Mouse (Mus musculus): ENCODE measurements around the gene Tnnt1.

Gene Tnnt1

DNA sequence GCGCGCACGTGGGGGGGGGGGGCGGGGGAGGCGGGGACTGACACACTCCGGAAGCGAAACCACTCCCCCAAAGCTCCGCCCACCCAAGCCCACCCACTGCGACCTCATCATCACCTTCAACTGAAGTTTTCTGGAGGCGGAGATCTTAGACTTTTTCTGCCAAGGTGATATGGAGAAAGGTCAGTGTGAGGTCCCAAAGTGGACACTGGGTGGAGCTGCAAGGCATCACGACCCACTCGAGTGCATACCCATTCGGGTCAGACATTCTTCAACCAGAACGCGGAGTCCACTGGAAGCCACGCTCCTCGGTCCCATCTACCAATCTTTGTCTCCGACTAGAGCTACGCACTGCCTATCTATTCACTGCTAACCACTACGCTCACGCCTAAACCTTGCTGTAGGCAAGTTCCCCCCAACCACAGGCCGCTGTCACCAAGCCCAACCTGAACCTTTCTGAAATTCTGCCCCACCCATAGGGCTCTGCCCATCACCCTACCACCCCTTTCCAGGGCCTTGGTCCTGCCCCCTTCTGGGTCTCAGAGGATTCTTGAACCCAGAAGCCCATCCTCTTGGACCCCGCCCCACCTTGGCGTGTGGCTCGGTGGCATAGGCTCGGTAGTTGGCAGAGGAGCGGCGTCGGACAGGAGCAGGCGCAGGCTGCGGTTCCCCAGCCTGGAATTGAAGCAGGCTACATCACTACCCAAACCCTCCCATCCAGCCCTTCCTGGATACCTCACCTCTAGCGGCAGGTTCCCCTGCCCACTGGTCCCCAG, 5.2 kb upstream of the Tnnt1 start:
- no peak for DNase-seq

- no peak for DNase-seq
Measured at GRCm38 (mm10) chr7:4518487-4518886, 2.3 kb upstream of the Tnnt1 start.

DNA sequence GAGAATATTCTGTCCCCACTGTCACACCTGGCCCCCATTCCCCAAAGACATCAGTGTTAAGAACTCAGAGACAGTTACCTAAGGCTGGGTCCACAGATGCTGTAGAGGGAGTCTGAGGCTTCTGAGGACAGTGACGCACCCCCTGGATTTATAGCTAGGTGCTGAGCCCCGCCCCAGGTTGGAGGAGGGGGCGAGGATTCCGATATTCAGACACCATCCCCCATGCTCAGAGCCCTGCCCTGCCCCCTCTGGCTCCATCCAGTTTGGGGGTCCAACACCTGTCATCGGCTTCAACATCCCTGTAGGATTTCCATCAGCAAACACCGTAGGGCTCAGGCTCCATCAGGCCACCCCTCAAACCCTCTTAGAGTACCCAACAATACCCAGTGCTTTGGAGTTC, 329 bp downstream of the Tnnt1 start:
- DNase-seq = no peak

GRCm38 (mm10) chr7:4513829-4514712, 2.1 kb downstream of the Tnnt1 start:
- no peak for DNase-seq

GRCm38 (mm10) chr7:4513236-4513635, 2.9 kb downstream of the Tnnt1 start:
- DNase-seq = no peak

GRCm38 (mm10) chr7:4511489-4512224, 4.5 kb downstream of the Tnnt1 start:
- DNase-seq = no peak

DNA sequence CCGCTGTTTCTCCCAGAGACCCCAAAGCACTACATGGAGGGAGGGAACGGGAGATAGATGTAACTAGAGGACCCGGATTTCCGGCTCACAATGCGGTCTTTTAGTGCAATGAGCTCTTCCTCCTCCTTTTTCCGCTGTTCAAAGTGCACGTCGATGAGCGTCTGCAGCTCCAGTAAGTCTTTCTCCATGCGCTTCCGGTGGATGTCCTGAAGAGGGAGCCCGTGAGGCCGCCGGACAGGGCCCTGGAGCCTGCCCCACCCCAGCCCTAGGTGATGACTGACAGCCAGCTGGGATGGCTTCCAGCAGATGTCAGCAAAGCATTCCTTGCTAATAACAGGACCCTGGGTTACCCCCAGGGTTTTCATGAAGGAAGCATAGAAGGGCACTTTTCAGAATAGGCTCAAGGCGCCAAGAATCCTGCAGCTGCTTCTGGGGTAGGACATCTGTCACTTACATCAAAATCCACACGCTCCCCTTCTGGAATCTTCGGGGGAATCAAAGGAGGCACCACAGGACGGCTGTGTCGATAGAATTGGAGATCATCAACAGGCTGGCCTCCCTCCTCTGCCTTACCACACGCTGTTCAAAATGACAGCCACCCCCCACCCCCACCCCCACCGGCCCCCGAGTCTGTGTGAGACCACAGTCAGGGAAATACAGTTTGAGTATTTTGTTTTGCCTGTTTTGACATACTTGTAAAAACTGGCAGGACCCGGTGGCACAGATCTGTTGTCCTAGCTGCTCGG, 6.1 kb downstream of the Tnnt1 start:
- DNase-seq = peak; percentile 1

GRCm38 (mm10) chr7:4508739-4509116, 7.5 kb downstream of the Tnnt1 start:
- DNase-seq = no peak

- DNase-seq = no peak
Measured at GRCm38 (mm10) chr7:4508062-4508738, 8.0 kb downstream of the Tnnt1 start.

DNA sequence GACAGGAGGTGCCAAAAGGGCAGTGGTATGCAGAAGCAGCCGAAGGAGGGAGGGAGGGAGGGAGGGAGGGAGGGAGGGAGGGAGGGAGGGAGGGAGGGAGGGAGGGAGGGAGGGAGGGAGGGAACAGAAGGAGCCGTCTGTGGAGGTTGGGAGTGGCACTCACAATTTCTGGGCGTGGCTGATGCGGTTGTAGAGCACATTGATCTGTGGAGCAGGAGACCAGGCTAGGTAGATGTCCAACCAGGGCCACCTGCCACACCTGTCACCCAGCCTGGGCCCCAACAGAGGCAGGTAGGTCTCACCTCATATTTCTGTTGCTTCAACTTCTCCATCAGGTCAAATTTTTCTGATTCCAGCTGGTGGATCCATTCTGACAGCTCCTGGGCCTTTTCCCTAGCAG, 9.0 kb downstream of the Tnnt1 start:
- DNase-seq = no peak

DNA sequence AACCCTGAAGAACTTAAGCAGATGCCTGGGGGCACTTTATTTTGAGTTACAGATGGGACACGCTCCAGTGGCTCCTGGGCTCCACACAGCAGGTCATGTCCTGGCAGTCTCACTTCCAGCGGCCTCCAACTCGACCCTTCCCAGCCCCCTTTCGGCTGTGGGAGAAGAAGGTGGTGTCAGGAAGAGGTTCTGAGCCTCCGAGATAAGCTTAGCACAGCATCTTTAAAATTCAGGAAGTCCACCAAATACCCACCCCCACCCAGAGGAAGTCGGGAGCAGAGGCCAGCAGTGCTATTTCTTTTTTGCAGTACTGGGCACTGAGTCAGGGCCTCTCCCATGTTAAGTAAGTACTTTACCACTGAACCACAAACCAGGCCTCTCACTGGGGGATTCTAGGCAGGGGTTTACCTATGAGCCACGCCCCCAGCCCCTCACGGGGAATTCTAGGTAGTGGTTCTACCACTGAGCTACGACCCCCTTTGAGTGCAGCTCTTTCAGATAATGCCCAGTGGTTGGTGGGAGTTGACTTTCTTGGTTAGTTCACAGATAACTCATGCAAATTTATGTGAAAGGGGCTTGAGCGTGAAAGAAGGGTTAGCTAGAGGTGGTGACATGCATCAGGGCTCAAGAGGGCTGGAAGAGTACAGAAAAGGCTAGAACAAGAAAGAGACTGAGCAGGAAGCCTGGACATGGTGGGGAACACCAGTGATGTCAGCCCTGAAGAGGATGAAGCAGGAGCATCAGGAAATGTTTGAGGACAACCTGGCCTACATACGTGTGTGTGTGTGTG, 11.3 kb downstream of the Tnnt1 start:
- DNase-seq = peak; percentile 44

GRCm38 (mm10) chr7:4503858-4504257, 12.3 kb downstream of the Tnnt1 start:
- DNase-seq = no peak

DNA sequence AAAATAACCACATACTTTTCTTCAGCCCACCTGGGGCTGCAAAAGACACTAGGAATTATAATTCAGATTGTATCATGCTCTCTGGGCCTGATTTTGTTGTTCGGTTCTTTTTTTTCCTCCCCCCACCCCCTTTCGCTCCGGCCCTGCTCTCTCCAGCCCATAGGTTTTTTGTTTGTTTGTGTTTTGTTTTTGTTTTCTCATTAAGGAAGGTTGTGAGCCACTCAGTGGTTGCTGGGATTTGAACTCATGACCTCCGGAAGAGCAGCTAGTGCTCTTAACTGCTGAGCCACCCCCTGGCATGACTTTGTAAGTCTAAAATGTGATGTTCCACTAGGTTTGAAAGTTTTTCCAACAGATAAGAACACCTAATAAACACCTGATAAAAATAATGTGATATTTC, 13.1 kb downstream of the Tnnt1 start:
- DNase-seq = peak; percentile 52

DNA sequence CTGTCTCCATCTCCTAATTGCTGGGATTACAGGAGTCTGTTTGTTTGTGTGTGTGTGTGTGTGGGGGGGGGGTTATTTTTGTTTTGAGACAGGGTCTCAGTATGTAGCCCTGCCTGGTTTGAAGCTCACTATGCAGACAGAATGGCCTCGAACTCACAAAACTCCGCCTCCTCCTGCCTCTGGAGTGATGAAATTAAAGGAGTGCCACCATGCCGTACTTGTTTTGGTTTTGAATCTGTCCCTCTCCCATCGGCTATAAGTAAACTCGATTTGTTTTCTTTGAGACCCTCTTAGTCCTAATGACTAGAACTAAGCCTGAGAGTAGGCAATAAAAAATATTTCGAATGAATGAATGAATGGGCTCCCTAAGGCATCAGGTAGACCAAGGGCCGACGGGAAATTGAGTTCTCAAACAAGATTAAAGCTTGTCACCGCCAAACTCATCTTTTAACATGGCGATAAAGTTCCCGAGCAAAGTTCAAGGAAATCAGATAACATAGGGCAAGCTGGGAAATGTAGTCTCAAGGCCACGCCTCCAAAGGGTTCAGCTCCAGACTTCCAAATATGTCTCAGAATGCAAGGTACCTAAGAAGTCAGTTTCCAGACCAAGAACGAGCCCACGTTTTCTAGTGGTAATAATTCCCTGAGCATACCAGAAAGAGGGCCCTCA, 13.6 kb downstream of the Tnnt1 start:
- DNase-seq = peak; percentile 79

- DNase-seq = peak; percentile 96
Measured at GRCm38 (mm10) chr7:4501558-4502397, 14.4 kb downstream of the Tnnt1 start, which contains the start of gene Ppp1r12c. Gene Ppp1r12c, minus strand, starts transcription at chr7:4501680.

DNA sequence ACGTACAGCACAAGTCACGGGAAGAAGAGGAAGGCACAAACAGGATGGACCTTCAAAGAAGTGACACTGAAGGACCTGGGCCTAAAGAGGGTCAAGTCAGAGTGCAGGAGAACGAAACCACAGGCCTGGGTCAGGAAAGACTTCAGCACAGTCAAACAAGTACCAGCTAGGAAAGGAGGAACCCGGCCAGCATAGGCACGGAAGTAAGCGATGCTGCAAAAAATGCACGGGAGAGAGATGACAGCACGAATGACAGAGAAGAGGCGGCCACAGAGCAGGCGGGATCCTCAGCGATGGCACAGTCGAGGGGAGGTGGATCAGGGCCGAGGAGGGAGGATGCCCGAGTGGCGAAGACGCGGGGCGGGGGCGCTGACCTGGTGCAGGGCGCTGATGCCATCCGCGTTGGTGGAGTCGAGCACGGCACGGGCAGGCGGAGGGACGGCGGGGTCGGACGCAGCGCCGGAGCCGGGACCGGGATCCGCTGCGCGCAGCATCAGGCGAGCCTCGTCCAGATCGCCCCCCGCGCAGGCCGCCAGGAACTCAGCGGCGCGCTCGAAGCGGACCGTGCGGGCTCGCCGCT, 15.2 kb downstream of the Tnnt1 start:
- peak; percentile 82 for DNase-seq

- DNase-seq = peak; percentile 34
Measured at GRCm38 (mm10) chr7:4499034-4499433, 17.1 kb downstream of the Tnnt1 start.

GRCm38 (mm10) chr7:4498251-4498650, 17.9 kb downstream of the Tnnt1 start:
- DNase-seq = peak; percentile 58

- DNase-seq = no peak
Measured at GRCm38 (mm10) chr7:4497271-4497903, 18.8 kb downstream of the Tnnt1 start.

All from cerebellum, adult 9-11 months (tissue).